Mouse (Mus musculus): Measurements from ENCODE around the gene Dscaml1.

DNA sequence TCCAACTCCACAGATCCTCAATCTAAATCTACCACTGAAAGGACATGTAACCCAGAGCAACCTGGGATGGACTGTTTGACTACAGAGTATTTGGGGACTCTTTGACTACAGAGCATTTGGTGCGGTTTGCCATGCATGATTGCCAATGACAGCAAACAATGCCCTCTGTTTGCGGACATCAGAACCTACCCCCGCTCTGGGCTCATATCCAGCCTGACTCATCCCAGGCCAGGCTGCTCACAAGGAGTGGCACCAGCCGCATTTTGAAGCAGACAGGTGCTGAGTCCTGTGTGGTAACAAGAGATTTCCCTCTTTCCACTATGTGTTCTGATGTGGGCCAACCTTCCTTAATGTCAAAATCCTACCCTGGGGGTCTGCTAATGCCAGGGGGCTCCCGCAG lies 171.7 kb downstream of the Dscaml1 start:
- TF ChIP-seq CTCF (IDR thresholded peaks at IDR 0.05; ENCODE audit: borderline replicate concordance, insufficient read depth, low read length) (no peak), POLR2A (IDR thresholded peaks at IDR 0.05; ENCODE audit: low read depth, low read length) (no peak)
